Mouse (Mus musculus): Measurements from ENCODE around the gene Fam110a. TPM values are rescaled to one million over a fixed set of nuclear protein-coding genes. Genes with fewer than 3 reads are reported as not detected.

Gene Fam110a
- polyA plus RNA-seq, 2 experiments, result 5.1 to 6.8 TPM

DNA sequence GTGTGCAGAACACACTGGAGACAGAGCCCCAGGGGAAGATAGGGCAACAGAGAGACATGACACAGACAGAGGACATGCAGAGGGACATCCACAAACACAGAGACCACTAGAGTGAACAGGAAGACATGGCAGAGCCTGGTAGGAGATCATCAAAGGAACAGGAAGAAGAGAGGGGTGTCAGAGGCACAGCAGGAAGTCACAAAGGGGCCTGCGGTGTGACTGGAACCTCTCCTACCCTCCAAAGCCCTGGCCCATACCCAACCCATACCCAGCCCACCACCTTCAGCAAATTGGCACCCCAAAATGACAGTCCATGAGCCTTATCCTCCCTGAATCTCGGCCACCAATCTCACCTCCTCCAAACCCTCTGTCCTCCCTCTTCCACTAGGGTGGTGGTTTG, 35.9 kb downstream of the Fam110a start:
- no peak overlapping the region for H3K9ac ChIP-seq (replicated peaks)
- no peak overlapping the region for H3K4me3 ChIP-seq (ENCODE audit: insufficient read depth in 1 of 2, low read depth in 2 of 2, low read length in 2 of 2)
- no peaks in the 10 kb centered on the region for H3K27me3 ChIP-seq (ENCODE audit: control insufficient read depth, insufficient read depth, low read length)
- ATAC-seq (ENCODE audit: insufficient read depth), result no peak
- no peaks in the 10 kb centered on the region for H3K9me3 ChIP-seq (ENCODE audit: control insufficient read depth, low read length)
- DNase-seq (ENCODE audit: low read depth in 3 of 3, low spot score in 3 of 3), result no peak
- H3K4me1 ChIP-seq (replicated peaks; ENCODE audit: control insufficient read depth in 2 of 2, insufficient read depth in 2 of 2, low read length in 1 of 2), result no peaks in the 10 kb centered on the region
- H3K4me2 ChIP-seq (ENCODE audit: low read depth), result no peak overlapping the region
- 29% methylated on average over 2 of the region's 2 CpGs for WGBS (ENCODE audit: insufficient replicate concordance)
- H3K36me3 ChIP-seq (replicated peaks; ENCODE audit: control insufficient read depth, insufficient read depth, low read depth), result no peaks in the 10 kb centered on the region
- H3K27ac ChIP-seq, result no peak overlapping the region
- TF ChIP-seq CTCF (IDR thresholded peaks at IDR 0.05; ENCODE audit: low read depth) (no peak), EP300 (IDR thresholded peaks at IDR 0.05; ENCODE audit: low read depth) (no peak)

DNA sequence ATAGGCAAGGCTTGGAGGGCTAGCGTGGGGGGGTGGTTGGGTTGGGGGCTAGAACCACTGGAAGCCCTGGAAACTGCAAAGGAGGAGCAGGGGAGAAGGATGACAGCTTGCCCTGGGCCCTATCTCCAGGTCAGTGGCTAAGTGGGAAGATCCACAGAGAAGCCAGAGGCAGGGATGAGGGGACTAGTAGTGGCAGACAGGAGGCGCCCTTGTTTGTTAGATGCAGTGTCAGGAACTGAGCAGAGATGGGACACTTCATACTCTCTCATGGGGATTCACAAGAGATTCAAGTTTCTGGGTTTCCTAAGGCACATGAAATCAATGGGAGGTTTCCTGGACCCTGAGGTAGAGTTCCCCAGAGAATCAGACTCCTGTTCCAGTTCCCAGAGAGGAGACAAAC, 38.8 kb downstream of the Fam110a start:
- Histone ChIP-seq H3K9ac (replicated peaks) (no peak overlapping the region), H3K36me3 (replicated peaks; ENCODE audit: control insufficient read depth, insufficient read depth, low read depth) (no peaks in the 10 kb centered on the region), H3K4me2 (ENCODE audit: low read depth) (no peak overlapping the region), H3K9me3 (ENCODE audit: control insufficient read depth, low read length) (no peaks in the 10 kb centered on the region), H3K27ac (no peak overlapping the region), H3K27me3 (ENCODE audit: control insufficient read depth, insufficient read depth, low read length) (no peaks in the 10 kb centered on the region), H3K4me3 (ENCODE audit: insufficient read depth in 1 of 2, low read depth in 2 of 2, low read length in 2 of 2) (no peak overlapping the region), H3K4me1 (replicated peaks; ENCODE audit: control insufficient read depth in 2 of 2, insufficient read depth in 2 of 2, low read length in 1 of 2) (no peaks in the 10 kb centered on the region)
- WGBS (ENCODE audit: insufficient replicate concordance), result 31% methylated on average over 2 of the region's 2 CpGs
- no peak for TF ChIP-seq EP300 (IDR thresholded peaks at IDR 0.05; ENCODE audit: low read depth)
- peak; percentile 64 for TF ChIP-seq CTCF (IDR thresholded peaks at IDR 0.05; ENCODE audit: low read depth)
- DNase-seq (ENCODE audit: low read depth in 3 of 3, low spot score in 3 of 3) (no peak), ATAC-seq (ENCODE audit: insufficient read depth) (no peak)

DNA sequence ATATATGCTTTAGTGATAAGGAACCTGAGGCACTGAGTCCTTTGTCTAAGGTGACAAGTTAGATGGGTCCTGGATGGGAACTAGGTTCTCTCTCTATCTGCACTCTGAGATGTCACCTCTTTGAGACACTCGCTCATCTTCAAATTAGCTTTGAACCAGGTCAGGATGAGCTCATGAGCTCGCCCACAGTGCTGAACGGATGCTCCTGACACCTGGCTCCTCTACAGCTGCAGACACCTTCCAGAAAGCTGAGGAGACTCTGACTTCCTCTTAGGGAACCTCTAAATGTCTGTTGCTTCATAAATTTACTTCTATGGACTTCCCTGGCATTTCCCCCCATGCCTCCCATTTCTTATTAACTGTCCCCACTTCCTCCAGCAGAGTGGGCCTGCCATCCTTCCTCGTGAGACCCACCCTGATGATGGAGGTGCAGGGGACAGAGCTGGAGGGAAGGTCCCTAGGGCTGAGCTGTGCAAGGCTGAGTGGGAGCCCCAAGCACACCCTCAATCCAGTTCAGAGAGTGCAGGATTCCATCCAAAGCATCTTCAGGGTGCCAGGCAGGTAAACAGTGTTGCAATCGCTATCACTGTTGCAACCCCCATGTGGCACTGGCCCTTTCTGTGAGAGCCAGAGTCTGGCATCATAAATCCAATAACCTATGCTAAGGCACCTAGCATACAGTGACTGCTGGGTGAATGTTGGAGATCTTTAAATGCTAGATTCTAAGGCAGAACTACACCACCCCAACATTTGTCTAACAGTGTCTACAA, 40.2 kb downstream of the Fam110a start:
- 46% methylated on average over 5 of the region's 5 CpGs for WGBS (ENCODE audit: insufficient replicate concordance)
- Histone ChIP-seq H3K27me3 (ENCODE audit: control insufficient read depth, insufficient read depth, low read length) (no peaks in the 10 kb centered on the region), H3K4me1 (replicated peaks; ENCODE audit: control insufficient read depth in 2 of 2, insufficient read depth in 2 of 2, low read length in 1 of 2) (no peaks in the 10 kb centered on the region), H3K27ac (no peak overlapping the region), H3K9me3 (ENCODE audit: control insufficient read depth, low read length) (no peaks in the 10 kb centered on the region), H3K4me3 (ENCODE audit: insufficient read depth in 1 of 2, low read depth in 2 of 2, low read length in 2 of 2) (no peak overlapping the region), H3K4me2 (ENCODE audit: low read depth) (no peak overlapping the region), H3K36me3 (replicated peaks; ENCODE audit: control insufficient read depth, insufficient read depth, low read depth) (no peaks in the 10 kb centered on the region), H3K9ac (replicated peaks) (no peak overlapping the region)
- TF ChIP-seq EP300 (IDR thresholded peaks at IDR 0.05; ENCODE audit: low read depth), result no peak
- TF ChIP-seq CTCF (IDR thresholded peaks at IDR 0.05; ENCODE audit: low read depth), result no peak
- DNase-seq (ENCODE audit: low read depth in 3 of 3, low spot score in 3 of 3) (no peak), ATAC-seq (ENCODE audit: insufficient read depth) (no peak)

DNA sequence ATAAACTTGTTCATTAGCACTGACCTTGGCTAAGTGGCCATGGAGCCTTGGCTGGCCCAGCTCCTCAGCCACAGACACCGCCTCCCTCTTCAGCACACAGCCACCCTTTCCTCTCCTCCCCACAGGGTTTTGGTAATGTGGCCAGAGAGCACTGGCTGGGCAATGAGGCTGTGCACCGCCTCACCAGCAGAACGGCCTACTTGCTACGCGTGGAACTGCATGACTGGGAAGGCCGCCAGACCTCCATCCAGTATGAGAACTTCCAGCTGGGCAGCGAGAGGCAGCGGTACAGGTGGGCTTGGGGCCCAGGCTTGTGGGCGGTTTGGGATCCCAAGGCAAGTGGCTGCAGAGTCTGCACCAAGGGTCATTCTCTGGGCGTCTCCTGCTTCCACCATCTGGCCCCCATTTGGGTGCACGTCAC, 41.2 kb downstream of the Fam110a start:
- DNase-seq (ENCODE audit: low read depth in 3 of 3, low spot score in 3 of 3) (no peak), ATAC-seq (ENCODE audit: insufficient read depth) (no peak)
- Histone ChIP-seq H3K4me1 (replicated peaks; ENCODE audit: control insufficient read depth in 2 of 2, insufficient read depth in 2 of 2, low read length in 1 of 2) (no peaks in the 10 kb centered on the region), H3K36me3 (replicated peaks; ENCODE audit: control insufficient read depth, insufficient read depth, low read depth) (no peaks in the 10 kb centered on the region), H3K9me3 (ENCODE audit: control insufficient read depth, low read length) (no peaks in the 10 kb centered on the region), H3K4me3 (ENCODE audit: insufficient read depth in 1 of 2, low read depth in 2 of 2, low read length in 2 of 2) (no peak overlapping the region), H3K27me3 (ENCODE audit: control insufficient read depth, insufficient read depth, low read length) (no peaks in the 10 kb centered on the region), H3K4me2 (ENCODE audit: low read depth) (no peak overlapping the region), H3K27ac (no peak overlapping the region), H3K9ac (replicated peaks) (no peak overlapping the region)
- WGBS (ENCODE audit: insufficient replicate concordance), result 66% methylated on average over 11 of the region's 11 CpGs
- TF ChIP-seq EP300 (IDR thresholded peaks at IDR 0.05; ENCODE audit: low read depth) (no peak), CTCF (IDR thresholded peaks at IDR 0.05; ENCODE audit: low read depth) (no peak)

DNA sequence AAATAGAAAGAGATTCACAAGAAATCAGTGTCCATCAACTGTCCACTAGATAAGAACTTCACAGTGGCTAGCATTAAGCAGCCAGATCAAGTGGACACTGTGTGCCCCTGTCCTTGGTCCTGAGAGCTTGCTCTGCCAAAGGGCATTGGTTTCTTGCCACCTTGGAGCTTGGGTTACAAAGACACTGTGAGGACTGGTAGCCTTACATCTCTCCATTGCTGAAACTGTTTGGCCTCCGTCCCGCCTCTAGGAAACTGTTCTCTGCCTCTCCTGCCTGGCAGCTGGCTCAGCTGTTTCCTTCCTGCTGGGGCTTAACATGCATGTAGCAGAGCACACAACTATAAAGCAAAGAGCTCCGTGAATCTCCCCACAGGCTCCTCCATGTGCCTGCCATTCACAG, 42.1 kb downstream of the Fam110a start:
- Histone ChIP-seq H3K27ac (no peak overlapping the region), H3K9ac (replicated peaks) (no peak overlapping the region), H3K4me3 (ENCODE audit: insufficient read depth in 1 of 2, low read depth in 2 of 2, low read length in 2 of 2) (no peak overlapping the region), H3K27me3 (ENCODE audit: control insufficient read depth, insufficient read depth, low read length) (no peaks in the 10 kb centered on the region), H3K4me2 (ENCODE audit: low read depth) (no peak overlapping the region), H3K9me3 (ENCODE audit: control insufficient read depth, low read length) (no peaks in the 10 kb centered on the region), H3K4me1 (replicated peaks; ENCODE audit: control insufficient read depth in 2 of 2, insufficient read depth in 2 of 2, low read length in 1 of 2) (no peaks in the 10 kb centered on the region), H3K36me3 (replicated peaks; ENCODE audit: control insufficient read depth, insufficient read depth, low read depth) (no peaks in the 10 kb centered on the region)
- TF ChIP-seq EP300 (IDR thresholded peaks at IDR 0.05; ENCODE audit: low read depth) (no peak), CTCF (IDR thresholded peaks at IDR 0.05; ENCODE audit: low read depth) (no peak)
- DNase-seq (ENCODE audit: low read depth in 3 of 3, low spot score in 3 of 3), result no peak
- no peak for ATAC-seq (ENCODE audit: insufficient read depth)
- WGBS (ENCODE audit: insufficient replicate concordance), result 11% methylated on average over 3 of the region's 3 CpGs

Measured in liver, embryonic 14.5 days (tissue).